Mouse (Mus musculus) heart, adult 18-20 months (tissue): ENCODE data around the gene Gm15114. TPM values are rescaled to one million over a fixed set of nuclear protein-coding genes. Genes with fewer than 3 reads are reported as not detected.
"Not testable (repeated sequence)": the region's sequence is repeated elsewhere in the genome, so short reads cannot be mapped to it uniquely, and the experiment has no call there.

Experiments
- DNase-seq, 2 experiments: peaks; one replicate each; pipeline ENCODE4 v3.0.0; 2021 to 2022; ENCODE audit warnings: mixed read lengths in 1 of 2
- long read RNA-seq, 2 experiments: library from polyadenylated mRNA; stranded (forward); transcript quantifications; one replicate each; pipeline ENCODE4 v2.0.0; 2021
- total RNA-seq, 2 experiments: library from RNA; stranded (reverse); gene quantifications; 2 replicates each; pipeline ENCODE4 v1.2.3; 2021

Gene Gm15114
- not detected for total RNA-seq
- long read RNA-seq, experiment 1 = 0 reads
- long read RNA-seq, experiment 2 = 0 reads

DNA sequence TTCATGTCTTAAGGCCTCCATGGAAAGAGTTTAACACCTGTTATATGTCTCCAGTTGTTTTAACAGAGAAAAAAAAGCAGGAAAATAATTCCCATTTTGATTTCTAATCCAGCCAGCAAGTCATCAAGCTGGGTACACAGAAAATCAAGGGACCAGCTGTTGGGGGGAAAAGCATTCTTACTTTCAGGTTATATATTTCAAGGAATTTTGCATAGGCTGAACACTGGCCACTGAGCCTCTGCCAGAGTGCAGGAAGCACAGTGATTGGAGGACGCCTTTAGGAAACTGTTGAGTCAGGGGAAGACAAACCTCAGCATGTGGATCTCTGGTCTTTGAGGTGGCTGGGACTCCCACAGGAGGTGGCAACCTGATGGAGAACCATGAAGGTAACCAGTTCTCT is at the start of gene Gm15114:
Gene Gm15114 (plus strand): TSS at position 301 of the 400 bp plus-strand sequence.
- DNase-seq = not testable (repeated sequence)

Other genes starting within 250 kb of the Gm15114 start
- not detected for gene Gm8334, start 126.2 kb downstream of the Gm15114 start, total RNA-seq
- not detected for gene Gm15127, start 174.6 kb downstream of the Gm15114 start, total RNA-seq